Mouse (Mus musculus): ENCODE measurements around the gene B4galt2. TPM values are rescaled to one million over a fixed set of nuclear protein-coding genes. Genes with fewer than 3 reads are reported as not detected.

The B4galt2 gene
- polyA plus RNA-seq, 1 experiment from 2014 or later: 24.9 TPM

GRCm38 (mm10) chr4:117878301-117878700 lies 5.0 kb downstream of the B4galt2 start:
- no peak for ATAC-seq (replicated peaks; ENCODE audit: insufficient number of reproducible peaks, low FRiP score, low TSS enrichment, low read depth)
- Histone ChIP-seq H3K4me1 (ENCODE audit: control insufficient read depth, insufficient read depth, low read length) (no peaks in the 10 kb centered on the region), H3K27ac (replicated peaks; ENCODE audit: low read depth, low read length) (no peak overlapping the region), H3K36me3 (replicated peaks; ENCODE audit: control insufficient read depth, insufficient read depth, low read depth, low read length) (peaks cover 2% of the 10 kb centered on the region), H3K9me3 (replicated peaks; ENCODE audit: control insufficient read depth, low read length) (no peaks in the 10 kb centered on the region), H3K4me3 (ENCODE audit: low read depth, low read length) (no peak overlapping the region), H3K4me2 (ENCODE audit: low read depth, low read length) (no peak overlapping the region), H3K27me3 (ENCODE audit: control insufficient read depth, insufficient read depth, low read length) (no peaks in the 10 kb centered on the region), H3K9ac (replicated peaks; ENCODE audit: low read length) (no peak overlapping the region)
- WGBS: 91% methylated on average over 10 of the region's 10 CpGs
- no peak for DNase-seq (ENCODE audit: low spot score)

GRCm38 (mm10) chr4:117873615-117874014 lies 9.7 kb downstream of the B4galt2 start:
- Histone ChIP-seq H3K27me3 (ENCODE audit: control insufficient read depth, insufficient read depth, low read length) (no peaks in the 10 kb centered on the region), H3K4me2 (ENCODE audit: low read depth, low read length) (no peak overlapping the region), H3K4me1 (ENCODE audit: control insufficient read depth, insufficient read depth, low read length) (no peaks in the 10 kb centered on the region), H3K9me3 (replicated peaks; ENCODE audit: control insufficient read depth, low read length) (no peaks in the 10 kb centered on the region), H3K4me3 (ENCODE audit: low read depth, low read length) (no peak overlapping the region), H3K9ac (replicated peaks; ENCODE audit: low read length) (no peak overlapping the region), H3K36me3 (replicated peaks; ENCODE audit: control insufficient read depth, insufficient read depth, low read depth, low read length) (no peaks in the 10 kb centered on the region; the same call in 1 of the 2 replicates), H3K27ac (replicated peaks; ENCODE audit: low read depth, low read length) (no peak overlapping the region)
- 90% methylated on average over 9 of the region's 9 CpGs for WGBS
- DNase-seq (ENCODE audit: low spot score) (no peak), ATAC-seq (replicated peaks; ENCODE audit: insufficient number of reproducible peaks, low FRiP score, low TSS enrichment, low read depth) (no peak)

GRCm38 (mm10) chr4:117872471-117872886 lies 10.8 kb downstream of the B4galt2 start, which contains the start of gene Ccdc24:
Gene Ccdc24, minus strand, starts transcription at chr4:117872557.
- no peak within 1 kb of the TSS for H3K9ac ChIP-seq (replicated peaks; ENCODE audit: low read length)
- no peak within 1 kb of the TSS for H3K27ac ChIP-seq (replicated peaks; ENCODE audit: low read depth, low read length)
- WGBS: 7% methylated on average over 14 of the region's 14 CpGs
- peak; percentile 36 for DNase-seq (ENCODE audit: low spot score)
- peak within 1 kb of the TSS; percentile 40; the same call in 1 of the 2 replicates for H3K4me2 ChIP-seq (ENCODE audit: low read depth, low read length)
- no peaks in the 10 kb centered on the region for H3K4me1 ChIP-seq (ENCODE audit: control insufficient read depth, insufficient read depth, low read length)
- no peaks in the 10 kb centered on the region for H3K27me3 ChIP-seq (ENCODE audit: control insufficient read depth, insufficient read depth, low read length)
- H3K9me3 ChIP-seq (replicated peaks; ENCODE audit: control insufficient read depth, low read length): no peaks in the 10 kb centered on the region
- no peaks in the 10 kb centered on the region; the same call in 1 of the 2 replicates for H3K36me3 ChIP-seq (replicated peaks; ENCODE audit: control insufficient read depth, insufficient read depth, low read depth, low read length)
- no peak within 1 kb of the TSS for H3K4me3 ChIP-seq (ENCODE audit: low read depth, low read length)
- ATAC-seq (replicated peaks; ENCODE audit: insufficient number of reproducible peaks, low FRiP score, low TSS enrichment, low read depth): no peak; the same call in 1 of the 2 replicates

- Histone ChIP-seq H3K27me3 (ENCODE audit: control insufficient read depth, insufficient read depth, low read length) (no peaks in the 10 kb centered on the region), H3K4me2 (ENCODE audit: low read depth, low read length) (no peak overlapping the region), H3K4me3 (ENCODE audit: low read depth, low read length) (no peak overlapping the region), H3K4me1 (ENCODE audit: control insufficient read depth, insufficient read depth, low read length) (no peaks in the 10 kb centered on the region), H3K27ac (replicated peaks; ENCODE audit: low read depth, low read length) (no peak overlapping the region), H3K36me3 (replicated peaks; ENCODE audit: control insufficient read depth, insufficient read depth, low read depth, low read length) (no peaks in the 10 kb centered on the region), H3K9me3 (replicated peaks; ENCODE audit: control insufficient read depth, low read length) (no peaks in the 10 kb centered on the region), H3K9ac (replicated peaks; ENCODE audit: low read length) (no peak overlapping the region)
- 47% methylated on average over 7 of the region's 7 CpGs for WGBS
- DNase-seq (ENCODE audit: low spot score): no peak
- no peak for ATAC-seq (replicated peaks; ENCODE audit: insufficient number of reproducible peaks, low FRiP score, low TSS enrichment, low read depth)
Observed at GRCm38 (mm10) chr4:117871787-117872186, 11.5 kb downstream of the B4galt2 start.

- H3K27me3 ChIP-seq (ENCODE audit: control insufficient read depth, insufficient read depth, low read length): no peaks in the 10 kb centered on the region
- H3K9ac ChIP-seq (replicated peaks; ENCODE audit: low read length): no peak overlapping the region
- no peak overlapping the region for H3K4me3 ChIP-seq (ENCODE audit: low read depth, low read length)
- no peaks in the 10 kb centered on the region for H3K36me3 ChIP-seq (replicated peaks; ENCODE audit: control insufficient read depth, insufficient read depth, low read depth, low read length)
- ATAC-seq (replicated peaks; ENCODE audit: insufficient number of reproducible peaks, low FRiP score, low TSS enrichment, low read depth) (no peak), DNase-seq (ENCODE audit: low spot score) (no peak)
- WGBS: 64% methylated on average over 1 of the region's 1 CpGs
- H3K9me3 ChIP-seq (replicated peaks; ENCODE audit: control insufficient read depth, low read length): no peaks in the 10 kb centered on the region
- H3K4me1 ChIP-seq (ENCODE audit: control insufficient read depth, insufficient read depth, low read length): peaks cover 3% of the 10 kb centered on the region; the same call in 1 of the 2 replicates
- no peak overlapping the region for H3K4me2 ChIP-seq (ENCODE audit: low read depth, low read length)
- H3K27ac ChIP-seq (replicated peaks; ENCODE audit: low read depth, low read length): no peak overlapping the region
Observed at GRCm38 (mm10) chr4:117870437-117870836, 12.8 kb downstream of the B4galt2 start.

GRCm38 (mm10) chr4:117869317-117869716 lies 14.0 kb downstream of the B4galt2 start:
- WGBS: 75% methylated on average over 9 of the region's 9 CpGs
- DNase-seq (ENCODE audit: low spot score) (no peak), ATAC-seq (replicated peaks; ENCODE audit: insufficient number of reproducible peaks, low FRiP score, low TSS enrichment, low read depth) (no peak)
- Histone ChIP-seq H3K27me3 (ENCODE audit: control insufficient read depth, insufficient read depth, low read length) (no peaks in the 10 kb centered on the region), H3K4me2 (ENCODE audit: low read depth, low read length) (no peak overlapping the region), H3K4me1 (ENCODE audit: control insufficient read depth, insufficient read depth, low read length) (peaks cover 3% of the 10 kb centered on the region; the same call in 1 of the 2 replicates), H3K36me3 (replicated peaks; ENCODE audit: control insufficient read depth, insufficient read depth, low read depth, low read length) (no peaks in the 10 kb centered on the region), H3K4me3 (ENCODE audit: low read depth, low read length) (no peak overlapping the region), H3K9me3 (replicated peaks; ENCODE audit: control insufficient read depth, low read length) (no peaks in the 10 kb centered on the region), H3K27ac (replicated peaks; ENCODE audit: low read depth, low read length) (no peak overlapping the region), H3K9ac (replicated peaks; ENCODE audit: low read length) (no peak overlapping the region)

- H3K27ac ChIP-seq (replicated peaks; ENCODE audit: low read depth, low read length): no peak overlapping the region
- DNase-seq (ENCODE audit: low spot score): peak; percentile 76
- H3K4me2 ChIP-seq (ENCODE audit: low read depth, low read length): peak overlapping the region; percentile 0; the same call in 1 of the 2 replicates
- no peak overlapping the region for H3K4me3 ChIP-seq (ENCODE audit: low read depth, low read length)
- ATAC-seq (replicated peaks; ENCODE audit: insufficient number of reproducible peaks, low FRiP score, low TSS enrichment, low read depth): no peak
- no peaks in the 10 kb centered on the region for H3K36me3 ChIP-seq (replicated peaks; ENCODE audit: control insufficient read depth, insufficient read depth, low read depth, low read length)
- no peaks in the 10 kb centered on the region for H3K9me3 ChIP-seq (replicated peaks; ENCODE audit: control insufficient read depth, low read length)
- 15% methylated on average over 24 of the region's 24 CpGs for WGBS
- H3K4me1 ChIP-seq (ENCODE audit: control insufficient read depth, insufficient read depth, low read length): peaks cover 3% of the 10 kb centered on the region; the same call in 1 of the 2 replicates
- H3K9ac ChIP-seq (replicated peaks; ENCODE audit: low read length): no peak overlapping the region
- no peaks in the 10 kb centered on the region for H3K27me3 ChIP-seq (ENCODE audit: control insufficient read depth, insufficient read depth, low read length)
Observed at GRCm38 (mm10) chr4:117867823-117868222, 15.5 kb downstream of the B4galt2 start.

- no peak overlapping the region for H3K27ac ChIP-seq (replicated peaks; ENCODE audit: low read depth, low read length)
- H3K9ac ChIP-seq (replicated peaks; ENCODE audit: low read length): no peak overlapping the region
- ATAC-seq (replicated peaks; ENCODE audit: insufficient number of reproducible peaks, low FRiP score, low TSS enrichment, low read depth) (no peak), DNase-seq (ENCODE audit: low spot score) (no peak)
- 78% methylated on average over 6 of the region's 6 CpGs for WGBS
- H3K9me3 ChIP-seq (replicated peaks; ENCODE audit: control insufficient read depth, low read length): no peaks in the 10 kb centered on the region
- H3K27me3 ChIP-seq (ENCODE audit: control insufficient read depth, insufficient read depth, low read length): no peaks in the 10 kb centered on the region
- H3K36me3 ChIP-seq (replicated peaks; ENCODE audit: control insufficient read depth, insufficient read depth, low read depth, low read length): no peaks in the 10 kb centered on the region
- peaks cover 3% of the 10 kb centered on the region; the same call in 1 of the 2 replicates for H3K4me1 ChIP-seq (ENCODE audit: control insufficient read depth, insufficient read depth, low read length)
- no peak overlapping the region for H3K4me2 ChIP-seq (ENCODE audit: low read depth, low read length)
- no peak overlapping the region for H3K4me3 ChIP-seq (ENCODE audit: low read depth, low read length)
Observed at GRCm38 (mm10) chr4:117867000-117867399, 16.3 kb downstream of the B4galt2 start.

Data from embryonic facial prominence, embryonic 11.5 days (tissue).